Comparison of ENCODE assay signal across 10 mouse cellular contexts in genomic region chr2:28401647-28402046, GRCm38 (mm10). TPM values are rescaled to one million over a fixed set of nuclear protein-coding genes. Genes with fewer than 3 reads are reported as not detected.
DNase-seq lines count a peak whose midpoint lies in the region; ATAC-seq and TF ChIP-seq lines count a peak whose summit lies in the region.
"Had no signal": no experiment of that assay in that cellular context is flagged by ENCODE, and none has a peak within 500 bp of the region (broad histone marks: within the 10 kb centered on the region; RNA-seq: fewer than 3 reads in every experiment).

No protein-coding gene starts in this region.

- H3K4me2 ChIP-seq in forebrain, embryonic 14.5 days (ENCODE audit: low read length) = no peak overlapping the region
- H3K4me2 ChIP-seq: embryonic facial prominence, embryonic 12.5 days; limb, embryonic 15.5 days had no signal

- WGBS in heart, embryonic 10.5 days = 64% methylated on average over 11 of the region's 11 CpGs
- WGBS in forebrain, embryonic 14.5 days = 45% methylated on average over 11 of the region's 11 CpGs

- ATAC-seq in CD4-positive, CD25-positive, alpha-beta regulatory T cell, adult 4 months = no peak
- ATAC-seq in forebrain, embryonic 14.5 days = no peak

- no peaks in the 10 kb centered on the region for H3K36me3 ChIP-seq in heart, embryonic 10.5 days
- H3K36me3 ChIP-seq in forebrain, embryonic 14.5 days (ENCODE audit: control insufficient read depth, insufficient read depth, low read length) = no peaks in the 10 kb centered on the region
- H3K36me3 ChIP-seq: embryonic facial prominence, embryonic 12.5 days; limb, embryonic 15.5 days had no signal

- TF ChIP-seq CTCF in bone marrow macrophage, adult 2 months (IDR thresholded peaks at IDR 0.05; ENCODE audit: low read depth, low read length) = no peak

- H3K4me1 ChIP-seq in heart, embryonic 10.5 days = no peaks in the 10 kb centered on the region
- peaks cover 70% of the 10 kb centered on the region for H3K4me1 ChIP-seq in bone marrow macrophage, adult 2 months (ENCODE audit: control insufficient read depth, insufficient read depth, low read length)
- 0 out of 2 replicates have a peak, but pooled peaks cover 2% of the 10 kb centered on the region for H3K4me1 ChIP-seq in forebrain, embryonic 14.5 days (ENCODE audit: control insufficient read depth, insufficient read depth, low read length)
- H3K4me1 ChIP-seq: embryonic facial prominence, embryonic 12.5 days had no signal

- no peak overlapping the region for H3K4me3 ChIP-seq in heart, embryonic 10.5 days
- no peak overlapping the region for H3K4me3 ChIP-seq in bone marrow macrophage, adult 2 months (ENCODE audit: insufficient read depth, low read length)
- no peak overlapping the region for H3K4me3 ChIP-seq in forebrain, embryonic 14.5 days (ENCODE audit: low read depth, low read length)
- H3K4me3 ChIP-seq: embryonic facial prominence, embryonic 12.5 days; limb, embryonic 15.5 days had no signal

- peaks cover 16% of the 10 kb centered on the region for H3K27me3 ChIP-seq in heart, embryonic 10.5 days (ENCODE audit: insufficient read depth, poor library complexity, severe bottlenecking)
- no peaks in the 10 kb centered on the region for H3K27me3 ChIP-seq in forebrain, embryonic 14.5 days (replicated peaks; ENCODE audit: control insufficient read depth, insufficient read depth, low read length)
- H3K27me3 ChIP-seq: embryonic facial prominence, embryonic 12.5 days; limb, embryonic 15.5 days had no signal

- no peaks in the 10 kb centered on the region for H3K9me3 ChIP-seq in heart, embryonic 10.5 days
- H3K9me3 ChIP-seq in forebrain, embryonic 14.5 days (replicated peaks; ENCODE audit: control insufficient read depth, low read length) = no peaks in the 10 kb centered on the region
- H3K9me3 ChIP-seq: embryonic facial prominence, embryonic 12.5 days; limb, embryonic 15.5 days had no signal

- no peak overlapping the region for H3K27ac ChIP-seq in heart, embryonic 10.5 days
- H3K27ac ChIP-seq in bone marrow macrophage, adult 2 months (ENCODE audit: insufficient read depth, low read depth, low read length) = peak overlapping the region; percentile 98
- no peak overlapping the region for H3K27ac ChIP-seq in forebrain, embryonic 14.5 days (ENCODE audit: low read depth, low read length)
- H3K27ac ChIP-seq: embryonic facial prominence, embryonic 12.5 days; limb, embryonic 15.5 days had no signal

- no peak for TF ChIP-seq POLR2A in bone marrow macrophage, adult 2 months (IDR thresholded peaks at IDR 0.05; ENCODE audit: borderline replicate concordance, low read depth, low read length)

- H3K9ac ChIP-seq in forebrain, embryonic 14.5 days (ENCODE audit: low read length) = no peak overlapping the region
- H3K9ac ChIP-seq: embryonic facial prominence, embryonic 12.5 days; limb, embryonic 15.5 days had no signal

- DNase-seq in heart, adult 8-10 months (ENCODE audit: low spot score) = peak; percentile 41
- no peak for DNase-seq in heart, embryonic 10.5 days (ENCODE audit: low spot score)
- peak; percentile 28 to 59 for DNase-seq in kidney, adult 8-10 months
- DNase-seq in lung, postnatal 4 days = peak; percentile 67 to 71
- DNase-seq in forebrain, embryonic 14.5 days (ENCODE audit: low spot score) = no peak
- DNase-seq in ovary, postnatal 14 days (ENCODE audit: low spot score) = no peak

RNA-seq across cellular contexts. Expression of gene Ppp1r26, which starts 45.0 kb away (rescaled TPM):
- 1 to 10 TPM; 3.4 to 6.9 (median 3.9) TPM for total RNA-seq in heart, adult 8-10 months (2022)
- polyA plus RNA-seq in heart, embryonic 10.5 days (2016; fragmentation: Nextera tagmentation; extraction: Ambion mirVana) = 3.6 and 3.7 TPM in 2 replicates
- polyA plus RNA-seq in bone marrow macrophage, adult 2 months (2012; ENCODE audit: insufficient read depth, insufficient read length, missing spikeins) = 0.40 and 0.60 TPM in 2 replicates
- not detected for polyA plus RNA-seq in CD4-positive, CD25-positive, alpha-beta regulatory T cell, adult 4 months (2017; shearing (Covaris generic))
- polyA plus RNA-seq in forebrain, embryonic 14.5 days (2014; fragmentation: Nextera tagmentation; extraction: Ambion mirVana) = 4.6 and 5.6 TPM in 2 replicates

Comparison
In these comparisons a context has a peak if more than half of its experiments do, and no peak if none do; other contexts are left out.
1. DNase-seq: peak in heart, adult 8-10 months (single experiment), kidney, adult 8-10 months (2 of 2) and lung, postnatal 4 days (2 of 2); none in heart, embryonic 10.5 days (single experiment), forebrain, embryonic 14.5 days (single experiment) and ovary, postnatal 14 days (single experiment).